Mouse (Mus musculus) testis, adult 2 months (tissue): ENCODE data around the gene Rbfox1. TPM values are rescaled to one million over a fixed set of nuclear protein-coding genes. Genes with fewer than 3 reads are reported as not detected.

Experiments used
- H3K27ac ChIP-seq: fragments of 200-500 bp; 2 replicates; pipeline ENCODE4 v1.5.1; 2012; ENCODE audit warnings: low read depth, low read length; ENCODE audit not compliant: control insufficient read depth, insufficient read depth
- H3K27me3 ChIP-seq: fragments of 200-500 bp; 2 replicates; pipeline ENCODE4 v1.6.1; 2012; ENCODE audit warnings: mild to moderate bottlenecking, low read length, moderate library complexity; ENCODE audit not compliant: control insufficient read depth, insufficient read depth
- H3K36me3 ChIP-seq: fragments of 200-500 bp; 2 replicates; pipeline ENCODE4 v1.6.1; 2012; ENCODE audit warnings: mild to moderate bottlenecking, low read length; ENCODE audit not compliant: control insufficient read depth, insufficient read depth
- H3K4me1 ChIP-seq: fragments of 200-500 bp; 2 replicates; pipeline ENCODE4 v1.6.1; 2012; ENCODE audit warnings: low read length; ENCODE audit not compliant: control insufficient read depth, insufficient read depth
- H3K4me3 ChIP-seq: fragments of 200-500 bp; 2 replicates; pipeline ENCODE4 v1.5.1; 2012; ENCODE audit warnings: low read depth, mild to moderate bottlenecking, low read length, moderate library complexity, mixed read lengths; ENCODE audit not compliant: control insufficient read depth
- CTCF ChIP-seq: fragments of 200-500 bp; IDR thresholded peaks from 2 replicates; pipeline ENCODE4 v1.5.1; 2012; ENCODE audit warnings: low read depth, mild to moderate bottlenecking, inconsistent platforms, low read length, moderate library complexity; ENCODE audit not compliant: control insufficient read depth, insufficient read depth, insufficient replicate concordance
- POLR2A ChIP-seq: fragments of 200-500 bp; IDR thresholded peaks from 2 replicates; pipeline ENCODE4 v1.6.1; 2012; ENCODE audit warnings: low read depth, mild to moderate bottlenecking, inconsistent platforms, low read length, moderate library complexity; ENCODE audit not compliant: control insufficient read depth
- polyA plus RNA-seq: library from polyadenylated mRNA; depleted of rRNA; stranded (reverse); fragments of >200 nt; gene quantifications from 2 replicates; pipeline ENCODE4 v1.2.3, GENCODE M21; 2012

Gene Rbfox1
- polyA plus RNA-seq, 1 experiment = 0.23 TPM

GRCm38 (mm10) chr16:6479094-6479590 lies 594.0 kb downstream of the Rbfox1 start:
- no peaks in the 10 kb centered on the region for H3K27me3 ChIP-seq
- no peaks in the 10 kb centered on the region for H3K36me3 ChIP-seq
- no peaks in the 10 kb centered on the region for H3K4me1 ChIP-seq
- H3K4me3 ChIP-seq = no peak overlapping the region
- TF ChIP-seq CTCF (no peak), POLR2A (no peak)
- no peak overlapping the region for H3K27ac ChIP-seq

- no peaks in the 10 kb centered on the region for H3K27me3 ChIP-seq
- H3K4me1 ChIP-seq = no peaks in the 10 kb centered on the region
- H3K36me3 ChIP-seq = no peaks in the 10 kb centered on the region
- no peak overlapping the region for H3K4me3 ChIP-seq
- H3K27ac ChIP-seq = no peak overlapping the region
- TF ChIP-seq POLR2A = no peak
- no peak for TF ChIP-seq CTCF
Observed at GRCm38 (mm10) chr16:6479616-6480410, 594.7 kb downstream of the Rbfox1 start.

- Histone ChIP-seq H3K4me1 (no peaks in the 10 kb centered on the region), H3K4me3 (no peak overlapping the region), H3K27ac (no peak overlapping the region), H3K36me3 (no peaks in the 10 kb centered on the region), H3K27me3 (no peaks in the 10 kb centered on the region)
- TF ChIP-seq CTCF (no peak), POLR2A (no peak)
Observed at GRCm38 (mm10) chr16:6480411-6480728, 595.2 kb downstream of the Rbfox1 start.

- TF ChIP-seq CTCF = no peak
- no peak for TF ChIP-seq POLR2A
- Histone ChIP-seq H3K4me3 (no peak overlapping the region), H3K36me3 (no peaks in the 10 kb centered on the region), H3K27ac (no peak overlapping the region), H3K4me1 (no peaks in the 10 kb centered on the region), H3K27me3 (no peaks in the 10 kb centered on the region)
Observed at GRCm38 (mm10) chr16:6483628-6484027, 598.5 kb downstream of the Rbfox1 start.

- Histone ChIP-seq H3K27ac (no peak overlapping the region), H3K27me3 (no peaks in the 10 kb centered on the region), H3K36me3 (no peaks in the 10 kb centered on the region), H3K4me1 (no peaks in the 10 kb centered on the region), H3K4me3 (no peak overlapping the region)
- TF ChIP-seq CTCF (no peak), POLR2A (no peak)
Observed at GRCm38 (mm10) chr16:6485631-6486030, 600.5 kb downstream of the Rbfox1 start.

- H3K4me1 ChIP-seq = no peaks in the 10 kb centered on the region
- H3K27me3 ChIP-seq = no peaks in the 10 kb centered on the region
- H3K36me3 ChIP-seq = no peaks in the 10 kb centered on the region
- TF ChIP-seq POLR2A = no peak
- TF ChIP-seq CTCF = peak; percentile 60; the same call in 1 of the 2 replicates
- no peak overlapping the region for H3K27ac ChIP-seq
- H3K4me3 ChIP-seq = no peak overlapping the region
Observed at GRCm38 (mm10) chr16:6502219-6502618, 617.1 kb downstream of the Rbfox1 start.

GRCm38 (mm10) chr16:6503573-6504331 lies 618.6 kb downstream of the Rbfox1 start:
- no peaks in the 10 kb centered on the region for H3K4me1 ChIP-seq
- TF ChIP-seq CTCF (peak; percentile 50; the same call in 1 of the 2 replicates), POLR2A (no peak)
- no peaks in the 10 kb centered on the region for H3K27me3 ChIP-seq
- H3K36me3 ChIP-seq = no peaks in the 10 kb centered on the region
- no peak overlapping the region for H3K27ac ChIP-seq
- no peak overlapping the region for H3K4me3 ChIP-seq
